ENCODE assay signal across 13 mouse cellular contexts in the genomic region with DNA sequence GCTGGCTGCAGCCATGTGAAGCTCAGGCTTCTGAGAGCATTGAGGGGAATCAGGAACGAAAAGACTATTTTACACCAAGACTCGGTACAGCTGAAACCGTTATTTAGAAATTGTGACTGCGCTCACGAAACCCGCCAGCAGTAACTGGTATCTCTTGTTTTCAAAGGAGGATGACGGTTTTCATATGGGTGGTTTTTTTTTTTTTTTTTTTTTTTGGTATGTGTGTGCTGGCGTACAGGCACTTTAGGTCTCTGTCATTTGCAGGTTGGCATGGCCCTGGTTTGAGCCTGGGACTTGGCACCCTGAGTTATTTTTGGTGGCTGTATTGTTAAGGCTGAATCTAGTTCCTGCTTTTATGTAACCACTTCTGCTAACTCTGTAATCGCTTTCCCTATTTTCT. TPM values are rescaled to one million over a fixed set of nuclear protein-coding genes. Genes with fewer than 3 reads are reported as not detected.
A peak's percentile ranks its signal among the peaks of the same experiment; 100 is the strongest.
DNase-seq lines count a peak whose midpoint lies in the region; ATAC-seq and TF ChIP-seq lines count a peak whose summit lies in the region.
"Had no signal": no experiment of that assay in that cellular context is flagged by ENCODE, and none has a peak within 500 bp of the region (broad histone marks: within the 10 kb centered on the region; RNA-seq: fewer than 3 reads in every experiment).

No protein-coding gene starts in this region.

- H3K4me1 ChIP-seq in liver, embryonic 15.5 days (replicated peaks): peaks cover 58% of the 10 kb centered on the region
- peaks cover 23% of the 10 kb centered on the region for H3K4me1 ChIP-seq in liver, embryonic 11.5 days (replicated peaks; ENCODE audit: control insufficient read depth, insufficient read depth, low read length)
- peaks cover 38% of the 10 kb centered on the region for H3K4me1 ChIP-seq in bone marrow macrophage, adult 2 months (ENCODE audit: control insufficient read depth, insufficient read depth, low read length)
- H3K4me1 ChIP-seq in olfactory bulb, adult 2 months (ENCODE audit: control insufficient read depth, insufficient read depth, low read length): peaks cover 8% of the 10 kb centered on the region; the same call in 1 of the 2 replicates
- no peaks in the 10 kb centered on the region for H3K4me1 ChIP-seq in midbrain, postnatal 0 days (ENCODE audit: insufficient read depth, low read length)
- H3K4me1 ChIP-seq: neural tube, embryonic 13.5 days had no signal

- DNase-seq in liver, embryonic 11.5 days (ENCODE audit: low spot score): no peak
- peak; percentile 47 to 60 for DNase-seq in CD8-positive naive resting alpha-beta T cell, adult 2 months (ENCODE audit: low read depth in 2 of 2, low spot score in 2 of 2)
- DNase-seq in adrenal gland, postnatal 14 days: no peak
- no peak for DNase-seq in midbrain, postnatal 0 days (ENCODE audit: low spot score)
- DNase-seq: adrenal gland, postnatal 10 days; cerebellum, adult 18-20 months; gastrocnemius, postnatal 36 days; kidney, postnatal 14 days; liver, embryonic 13.5 days had no signal

- 58% methylated on average over 9 of the region's 9 CpGs for WGBS in liver, embryonic 15.5 days (ENCODE audit: insufficient replicate concordance)
- 82% methylated on average over 9 of the region's 9 CpGs for WGBS in liver, embryonic 11.5 days
- whole genome bisulfite sequencing in olfactory bulb, adult 2 months: 32% methylated on average over 9 of the region's 9 CpGs
- 89% methylated on average over 9 of the region's 9 CpGs for WGBS in midbrain, postnatal 0 days

- no peaks in the 10 kb centered on the region for H3K9me3 ChIP-seq in liver, embryonic 15.5 days (replicated peaks)
- no peaks in the 10 kb centered on the region for H3K9me3 ChIP-seq in liver, embryonic 11.5 days (ENCODE audit: control insufficient read depth, low read length)
- no peaks in the 10 kb centered on the region for H3K9me3 ChIP-seq in midbrain, postnatal 0 days (ENCODE audit: low read length)
- H3K9me3 ChIP-seq: liver, embryonic 13.5 days; neural tube, embryonic 13.5 days had no signal

- no peaks in the 10 kb centered on the region for H3K27me3 ChIP-seq in liver, embryonic 15.5 days
- H3K27me3 ChIP-seq in liver, embryonic 11.5 days (replicated peaks; ENCODE audit: control insufficient read depth, insufficient read depth, low read length): no peaks in the 10 kb centered on the region
- H3K27me3 ChIP-seq in midbrain, postnatal 0 days (ENCODE audit: insufficient read depth, low read length): no peaks in the 10 kb centered on the region
- H3K27me3 ChIP-seq: liver, embryonic 13.5 days; neural tube, embryonic 13.5 days had no signal

- no peak overlapping the region for H3K4me2 ChIP-seq in liver, embryonic 15.5 days
- H3K4me2 ChIP-seq in liver, embryonic 11.5 days: no peak overlapping the region
- no peak overlapping the region for H3K4me2 ChIP-seq in midbrain, postnatal 0 days (ENCODE audit: low read depth, low read length, poor library complexity, severe bottlenecking)
- H3K4me2 ChIP-seq: liver, embryonic 13.5 days; neural tube, embryonic 13.5 days had no signal

- no peak for ATAC-seq in liver, embryonic 15.5 days (ENCODE audit: insufficient read depth)
- ATAC-seq in liver, embryonic 11.5 days (replicated peaks; ENCODE audit: low FRiP score): no peak
- no peak for ATAC-seq in midbrain, postnatal 0 days (ENCODE audit: low FRiP score)

- TF ChIP-seq CTCF in bone marrow macrophage, adult 2 months (IDR thresholded peaks at IDR 0.05; ENCODE audit: low read depth, low read length): no peak
- TF ChIP-seq CTCF in olfactory bulb, adult 2 months (IDR thresholded peaks at IDR 0.05; ENCODE audit: insufficient read depth, low read depth, low read length): no peak
- TF ChIP-seq CTCF in midbrain, postnatal 0 days (IDR thresholded peaks at IDR 0.05): no peak

- TF ChIP-seq POLR2A in bone marrow macrophage, adult 2 months (IDR thresholded peaks at IDR 0.05; ENCODE audit: borderline replicate concordance, low read depth, low read length): no peak
- no peak for TF ChIP-seq POLR2A in olfactory bulb, adult 2 months (IDR thresholded peaks at IDR 0.05; ENCODE audit: insufficient read depth, low read depth, low read length)

- no peak overlapping the region for H3K9ac ChIP-seq in liver, embryonic 15.5 days
- H3K9ac ChIP-seq in liver, embryonic 11.5 days (ENCODE audit: low read depth, low read length): no peak overlapping the region
- no peak overlapping the region for H3K9ac ChIP-seq in midbrain, postnatal 0 days (replicated peaks; ENCODE audit: low read length, poor library complexity, severe bottlenecking)
- H3K9ac ChIP-seq: liver, embryonic 13.5 days; neural tube, embryonic 13.5 days had no signal

- no peak overlapping the region for H3K4me3 ChIP-seq in liver, embryonic 15.5 days (replicated peaks)
- H3K4me3 ChIP-seq in liver, embryonic 11.5 days (ENCODE audit: low read depth, low read length): no peak overlapping the region
- H3K4me3 ChIP-seq in bone marrow macrophage, adult 2 months (ENCODE audit: insufficient read depth, low read length): no peak overlapping the region
- H3K4me3 ChIP-seq in olfactory bulb, adult 2 months (ENCODE audit: insufficient read depth, low read depth, low read length): no peak overlapping the region
- H3K4me3 ChIP-seq in midbrain, postnatal 0 days (ENCODE audit: low read depth, low read length): no peak overlapping the region
- H3K4me3 ChIP-seq: liver, embryonic 13.5 days; neural tube, embryonic 13.5 days had no signal

- 0 out of 2 replicates have a peak overlapping the region, but pooled peaks have one; percentile 31 for H3K27ac ChIP-seq in liver, embryonic 15.5 days (replicated peaks)
- no peak overlapping the region for H3K27ac ChIP-seq in liver, embryonic 11.5 days (ENCODE audit: low read depth, low read length)
- peak overlapping the region; percentile 77 for H3K27ac ChIP-seq in bone marrow macrophage, adult 2 months (ENCODE audit: insufficient read depth, low read depth, low read length)
- peak overlapping the region; percentile 54 for H3K27ac ChIP-seq in olfactory bulb, adult 2 months (ENCODE audit: insufficient read depth, low read depth, low read length)
- no peak overlapping the region for H3K27ac ChIP-seq in midbrain, postnatal 0 days (ENCODE audit: low read depth, low read length)
- H3K27ac ChIP-seq: liver, embryonic 13.5 days; neural tube, embryonic 13.5 days had no signal

- H3K36me3 ChIP-seq in liver, embryonic 15.5 days (replicated peaks): peaks cover 7% of the 10 kb centered on the region; the same call in 1 of the 2 replicates
- peaks cover 5% of the 10 kb centered on the region; the same call in 1 of the 2 replicates for H3K36me3 ChIP-seq in liver, embryonic 11.5 days (ENCODE audit: control insufficient read depth, insufficient read depth, low read length)
- peaks cover 38% of the 10 kb centered on the region for H3K36me3 ChIP-seq in midbrain, postnatal 0 days (ENCODE audit: insufficient read depth, low read length)

RNA-seq across cellular contexts. Expression of gene Klf2, which starts 31.0 kb away (rescaled TPM):
- 2.6 and 3.1 TPM in 2 replicates for polyA plus RNA-seq in liver, embryonic 15.5 days (2015; fragmentation: Nextera tagmentation; extraction: Ambion mirVana)
- polyA plus RNA-seq in liver, embryonic 11.5 days (2014; fragmentation: Nextera tagmentation; extraction: Ambion mirVana): 5.3 and 5.5 TPM in 2 replicates
- 34.3 and 37.1 TPM in 2 replicates for polyA plus RNA-seq in bone marrow macrophage, adult 2 months (2012; ENCODE audit: insufficient read depth, insufficient read length, missing spikeins)
- not detected in 2 replicates for polyA plus RNA-seq in olfactory bulb, adult 2 months (2012; ENCODE audit: insufficient read depth, insufficient read length, low replicate concordance, missing spikeins)
- 73.8 and 95.6 TPM in 2 replicates for total RNA-seq in adrenal gland, postnatal 14 days (2021)
- 5.3 and 7.8 TPM in 2 replicates for total RNA-seq in midbrain, postnatal 0 days (2014; rRNA removed)
- polyA plus RNA-seq in midbrain, postnatal 0 days (2015; fragmentation: Nextera tagmentation; extraction: Ambion mirVana): 9.8 and 10.5 TPM in 2 replicates

RNA-seq across cellular contexts. Expression of gene Gm10282, which starts 44.8 kb away (rescaled TPM):
- 4.9 and 7.2 TPM in 2 replicates for polyA plus RNA-seq in liver, embryonic 15.5 days (2015; fragmentation: Nextera tagmentation; extraction: Ambion mirVana)
- 20.8 TPM in 2 replicates for polyA plus RNA-seq in liver, embryonic 11.5 days (2014; fragmentation: Nextera tagmentation; extraction: Ambion mirVana)
- polyA plus RNA-seq in bone marrow macrophage, adult 2 months (2012; ENCODE audit: insufficient read depth, insufficient read length, missing spikeins): 6.7 TPM in 1 of 2 replicates, not detected in the other
- 407 TPM in 1 of 2 replicates, not detected in the other for polyA plus RNA-seq in olfactory bulb, adult 2 months (2012; ENCODE audit: insufficient read depth, insufficient read length, low replicate concordance, missing spikeins)
- 16.0 and 16.8 TPM in 2 replicates for total RNA-seq in adrenal gland, postnatal 14 days (2021)
- total RNA-seq in midbrain, postnatal 0 days (2014; rRNA removed): 2.4 and 3.9 TPM in 2 replicates
- 9.0 and 10.2 TPM in 2 replicates for polyA plus RNA-seq in midbrain, postnatal 0 days (2015; fragmentation: Nextera tagmentation; extraction: Ambion mirVana)

Comparison
In these comparisons a context has a peak if more than half of its experiments do, and no peak if none do; other contexts are left out.
1. H3K27ac ChIP-seq: peak in liver, embryonic 15.5 days (single experiment), bone marrow macrophage, adult 2 months (single experiment) and olfactory bulb, adult 2 months (single experiment); none in liver, embryonic 11.5 days (single experiment) and midbrain, postnatal 0 days (single experiment).
2. DNase-seq: peak in CD8-positive naive resting alpha-beta T cell, adult 2 months (2 of 2); none in liver, embryonic 11.5 days (single experiment), adrenal gland, postnatal 14 days (single experiment) and midbrain, postnatal 0 days (single experiment).